ENCODE assay signal across 8 mouse cellular contexts in the genomic region with DNA sequence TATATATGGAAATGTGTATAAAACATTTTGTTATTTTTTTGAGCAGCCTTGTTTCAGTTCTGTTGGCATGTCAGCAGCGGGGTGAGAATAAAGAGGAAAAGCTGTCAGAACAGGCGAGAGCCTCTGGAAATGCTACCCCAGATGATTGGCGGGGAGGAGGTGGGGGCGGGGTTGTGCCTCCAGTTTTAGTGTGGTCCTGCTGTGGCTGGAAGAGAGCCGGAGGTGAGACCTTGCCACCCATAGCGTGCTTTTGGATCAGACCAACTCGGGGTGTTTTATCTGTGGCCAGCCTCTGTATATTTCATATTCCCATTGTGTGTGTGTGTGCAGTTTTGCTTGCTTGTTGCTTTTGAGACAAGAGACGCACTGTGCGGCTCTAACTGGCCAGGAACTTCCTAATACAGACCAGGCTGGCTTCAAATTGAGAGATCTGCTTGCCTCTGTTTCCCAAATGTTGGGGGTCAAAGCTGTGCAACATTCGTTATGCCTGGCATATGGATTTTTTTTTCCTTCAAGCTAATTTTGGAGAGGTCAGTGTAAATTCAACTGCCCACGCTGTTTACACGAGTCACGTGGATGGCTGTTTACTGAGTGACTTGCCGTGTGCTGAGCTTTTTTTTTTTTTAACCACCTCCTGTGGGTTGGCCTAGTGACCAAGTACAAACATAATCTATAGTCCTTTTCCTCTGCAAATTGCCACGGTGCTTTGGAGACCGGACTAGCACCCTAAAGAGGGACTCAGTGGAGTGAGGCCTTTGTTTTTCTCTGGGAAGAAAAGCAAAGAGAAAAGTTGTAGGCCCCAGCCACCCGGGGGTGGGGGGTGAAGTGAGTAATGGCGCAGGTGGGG. TPM values are rescaled to one million over a fixed set of nuclear protein-coding genes. Genes with fewer than 3 reads are reported as not detected.
A peak's percentile ranks its signal among the peaks of the same experiment; 100 is the strongest.
DNase-seq lines count a peak whose midpoint lies in the region; ATAC-seq and TF ChIP-seq lines count a peak whose summit lies in the region.

No protein-coding gene starts in this region.

- peak; percentile 31 for DNase-seq in thymus, postnatal 14 days
- DNase-seq in thymus, adult 18-20 months, result no peak
- DNase-seq in liver, embryonic 14.5 days (ENCODE audit: low read depth in 3 of 3, low spot score in 3 of 3), result no peak
- DNase-seq in thymus, postnatal 4 days, result peak; percentile 55
- DNase-seq in left cerebral cortex, adult 11 months (ENCODE audit: low spot score), result no peak
- DNase-seq in spleen, postnatal 36 days (ENCODE audit: low spot score in 2 of 2), result no peak
- no peak for DNase-seq in left cerebral cortex, adult 9 months (ENCODE audit: low spot score in 2 of 2)

- no peaks in the 10 kb centered on the region for H3K9me3 ChIP-seq in heart, embryonic 15.5 days (replicated peaks)
- no peaks in the 10 kb centered on the region for H3K9me3 ChIP-seq in liver, embryonic 14.5 days (ENCODE audit: control insufficient read depth, low read length)

- no peak overlapping the region; the same call in 1 of the 2 replicates for H3K9ac ChIP-seq in heart, embryonic 15.5 days
- H3K9ac ChIP-seq in liver, embryonic 14.5 days (replicated peaks), result no peak overlapping the region

- H3K27ac ChIP-seq in heart, embryonic 15.5 days, result peak overlapping the region; percentile 54
- H3K27ac ChIP-seq in liver, embryonic 14.5 days, result no peak overlapping the region

- no peak for TF ChIP-seq EP300 in liver, embryonic 14.5 days (IDR thresholded peaks at IDR 0.05; ENCODE audit: low read depth)

- no peaks in the 10 kb centered on the region for H3K27me3 ChIP-seq in heart, embryonic 15.5 days
- peaks cover 29% of the 10 kb centered on the region for H3K27me3 ChIP-seq in liver, embryonic 14.5 days (ENCODE audit: control insufficient read depth, insufficient read depth, low read length)

- H3K4me3 ChIP-seq in heart, embryonic 15.5 days, result peak overlapping the region; percentile 21
- H3K4me3 ChIP-seq in liver, embryonic 14.5 days (ENCODE audit: insufficient read depth in 1 of 2, low read depth in 2 of 2, low read length in 2 of 2), result no peak overlapping the region

- TF ChIP-seq CTCF in liver, embryonic 14.5 days (IDR thresholded peaks at IDR 0.05; ENCODE audit: low read depth), result no peak

- peak overlapping the region; percentile 96 for H3K4me2 ChIP-seq in heart, embryonic 15.5 days
- H3K4me2 ChIP-seq in liver, embryonic 14.5 days (ENCODE audit: low read depth), result peak overlapping the region; percentile 32

- H3K36me3 ChIP-seq in heart, embryonic 15.5 days, result no peaks in the 10 kb centered on the region
- H3K36me3 ChIP-seq in liver, embryonic 14.5 days (replicated peaks; ENCODE audit: control insufficient read depth, insufficient read depth, low read depth), result no peaks in the 10 kb centered on the region

- no peak for ATAC-seq in heart, embryonic 15.5 days (replicated peaks; ENCODE audit: insufficient number of reproducible peaks, insufficient read depth, low FRiP score, low read depth)
- ATAC-seq in liver, embryonic 14.5 days (ENCODE audit: insufficient read depth), result no peak

- H3K4me1 ChIP-seq in heart, embryonic 15.5 days (replicated peaks), result peaks cover 44% of the 10 kb centered on the region
- peaks cover 0 to 5% of the 10 kb centered on the region in 2 experiments; a peak in 1 of 4 replicates for H3K4me1 ChIP-seq in liver, embryonic 14.5 days (replicated peaks; ENCODE audit: control insufficient read depth in 2 of 2, insufficient read depth in 2 of 2, low read length in 1 of 2)

- WGBS in heart, embryonic 15.5 days, result 43% methylated on average over 18 of the region's 18 CpGs
- WGBS in liver, embryonic 14.5 days (ENCODE audit: insufficient replicate concordance), result 18% methylated on average over 18 of the region's 18 CpGs

RNA-seq across cellular contexts. Expression of a gene that starts 3.4 kb away (rescaled TPM):
- 17.5 and 20.5 TPM in 2 replicates for polyA plus RNA-seq in heart, embryonic 15.5 days (2015; fragmentation: Nextera tagmentation; extraction: Ambion mirVana)
- 2.7 and 2.9 TPM in 2 replicates for polyA plus RNA-seq in liver, embryonic 14.5 days (2012; rRNA removed)
- 1.6 and 2.0 TPM in 2 replicates for polyA plus RNA-seq in liver, embryonic 14.5 days (2014; fragmentation: Nextera tagmentation; extraction: Ambion mirVana)

RNA-seq across cellular contexts. Expression of a gene that starts 15.5 kb away (rescaled TPM):
- 34.8 and 36.2 TPM in 2 replicates for polyA plus RNA-seq in heart, embryonic 15.5 days (2015; fragmentation: Nextera tagmentation; extraction: Ambion mirVana)
- polyA plus RNA-seq in liver, embryonic 14.5 days (2012; rRNA removed), result 7.1 and 12.3 TPM in 2 replicates
- 28.2 and 28.8 TPM in 2 replicates for polyA plus RNA-seq in liver, embryonic 14.5 days (2014; fragmentation: Nextera tagmentation; extraction: Ambion mirVana)

RNA-seq across cellular contexts. Expression of a gene that starts 52.3 kb away (rescaled TPM):
- polyA plus RNA-seq in heart, embryonic 15.5 days (2015; fragmentation: Nextera tagmentation; extraction: Ambion mirVana), result 19.3 and 22.2 TPM in 2 replicates
- polyA plus RNA-seq in liver, embryonic 14.5 days (2012; rRNA removed), result 0.85 and 0.87 TPM in 2 replicates
- 0.46 and 0.48 TPM in 2 replicates for polyA plus RNA-seq in liver, embryonic 14.5 days (2014; fragmentation: Nextera tagmentation; extraction: Ambion mirVana)

Comparison
In these comparisons a context has a peak if more than half of its experiments do, and no peak if none do; other contexts are left out.
1. DNase-seq: peak in thymus, postnatal 14 days (single experiment) and thymus, postnatal 4 days (single experiment); none in thymus, adult 18-20 months (0 of 2), liver, embryonic 14.5 days (0 of 3), left cerebral cortex, adult 11 months (single experiment), spleen, postnatal 36 days (0 of 2) and left cerebral cortex, adult 9 months (0 of 2).
2. RNA of a gene that starts 52.3 kb away (polyA plus RNA-seq): 19.3 to 22.2 TPM in heart, embryonic 15.5 days; 0.46 to 0.87 TPM in liver, embryonic 14.5 days; every median in the first group is over 10 times any median in the second.